In the genomic region with DNA sequence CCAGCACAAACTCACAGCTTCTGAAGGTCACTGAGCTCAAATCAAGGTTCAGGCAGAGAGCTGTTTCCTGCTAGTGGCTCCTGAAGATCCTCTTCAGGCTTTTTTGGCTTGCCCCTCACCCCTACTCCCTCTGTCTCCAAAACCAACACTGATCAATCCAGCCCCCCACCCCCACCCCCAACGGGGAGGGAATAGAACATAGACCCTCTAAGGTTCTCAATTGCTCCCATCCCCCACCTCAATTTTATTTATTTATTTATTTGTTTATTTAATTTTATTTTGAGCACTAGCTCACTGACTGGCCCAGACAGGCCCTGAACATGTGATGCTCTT, we compare ENCODE assay signal across 25 mouse cellular contexts. TPM values are rescaled to one million over a fixed set of nuclear protein-coding genes. Genes with fewer than 3 reads are reported as not detected.
DNase-seq lines count a peak whose midpoint lies in the region; ATAC-seq lines count a peak whose summit lies in the region.
"Had no signal": no experiment of that assay in that cellular context is flagged by ENCODE, and none has a peak within 500 bp of the region (broad histone marks: within the 10 kb centered on the region; RNA-seq: fewer than 3 reads in every experiment).

No protein-coding gene starts in this region.

- DNase-seq in heart, embryonic 10.5 days (ENCODE audit: low spot score), result no peak
- DNase-seq in ovary, adult 18-20 months (ENCODE audit: low spot score), result peak; percentile 71
- no peak for DNase-seq in ovary, postnatal 14 days (ENCODE audit: low spot score)
- DNase-seq in thymus, postnatal 4 days, result peak; percentile 52
- DNase-seq in thymus, adult 18-20 months, result no peak
- DNase-seq in yolk sac, embryonic 10.5 days (ENCODE audit: low spot score), result peak; percentile 48
- DNase-seq in right cerebral cortex, postnatal 4 days, result no peak
- DNase-seq: cerebellum, adult 11-12 months; cerebellum, postnatal 14 days; forebrain, postnatal 0 days; gastrocnemius, postnatal 25 days; lung, embryonic 14.5 days; right cerebral cortex, postnatal 25 days had no signal

- H3K9ac ChIP-seq in heart, embryonic 16.5 days (ENCODE audit: low read length), result no peak overlapping the region
- H3K9ac ChIP-seq: embryonic facial prominence, embryonic 12.5 days; forebrain, postnatal 0 days; hindbrain, embryonic 12.5 days; limb, embryonic 13.5 days; liver, embryonic 14.5 days; lung, embryonic 14.5 days; midbrain, embryonic 15.5 days; stomach, embryonic 15.5 days had no signal

- H3K4me1 ChIP-seq in heart, embryonic 16.5 days (ENCODE audit: control insufficient read depth, insufficient read depth, low read length), result peaks cover 16% of the 10 kb centered on the region
- H3K4me1 ChIP-seq in heart, embryonic 10.5 days, result peaks cover 10% of the 10 kb centered on the region; the same call in 1 of the 2 replicates
- H3K4me1 ChIP-seq: embryonic facial prominence, embryonic 12.5 days; hindbrain, embryonic 12.5 days; midbrain, embryonic 15.5 days had no signal

- H3K27me3 ChIP-seq in heart, embryonic 16.5 days (ENCODE audit: control insufficient read depth, insufficient read depth, low read length), result no peaks in the 10 kb centered on the region
- H3K27me3 ChIP-seq in heart, embryonic 10.5 days (ENCODE audit: insufficient read depth, poor library complexity, severe bottlenecking), result 0 out of 2 replicates have a peak, but pooled peaks cover 5% of the 10 kb centered on the region
- H3K27me3 ChIP-seq: CH12.LX; embryonic facial prominence, embryonic 12.5 days; heart, embryonic 13.5 days; limb, embryonic 13.5 days; midbrain, embryonic 15.5 days; Patski; stomach, embryonic 15.5 days had no signal

- H3K27ac ChIP-seq in heart, embryonic 16.5 days (ENCODE audit: low read length), result 0 out of 2 replicates have a peak overlapping the region, but pooled peaks have one; percentile 2
- H3K27ac ChIP-seq in heart, embryonic 10.5 days, result no peak overlapping the region
- H3K27ac ChIP-seq: embryonic facial prominence, embryonic 12.5 days; heart, embryonic 13.5 days; hindbrain, embryonic 12.5 days; limb, embryonic 13.5 days; liver, embryonic 14.5 days; midbrain, embryonic 15.5 days; stomach, embryonic 15.5 days had no signal

- 64% methylated on average over 1 of the region's 1 CpGs for WGBS in heart, embryonic 16.5 days
- WGBS in heart, embryonic 10.5 days, result 48% methylated on average over 1 of the region's 1 CpGs

- H3K9me3 ChIP-seq in heart, embryonic 16.5 days (replicated peaks; ENCODE audit: control insufficient read depth, low read length), result no peaks in the 10 kb centered on the region
- H3K9me3 ChIP-seq in heart, embryonic 10.5 days, result no peaks in the 10 kb centered on the region
- H3K9me3 ChIP-seq: embryonic facial prominence, embryonic 12.5 days; G1E; heart, embryonic 13.5 days; hindbrain, embryonic 12.5 days; limb, embryonic 13.5 days; megakaryocyte, embryonic 14.5 days; midbrain, embryonic 15.5 days; stomach, embryonic 15.5 days had no signal

- H3K36me3 ChIP-seq in heart, embryonic 16.5 days (ENCODE audit: control insufficient read depth, insufficient read depth), result no peaks in the 10 kb centered on the region
- no peaks in the 10 kb centered on the region for H3K36me3 ChIP-seq in heart, embryonic 10.5 days
- H3K36me3 ChIP-seq: embryonic facial prominence, embryonic 12.5 days; G1E; heart, embryonic 13.5 days; hindbrain, embryonic 12.5 days; limb, embryonic 13.5 days; midbrain, embryonic 15.5 days; stomach, embryonic 15.5 days had no signal

- H3K4me2 ChIP-seq in heart, embryonic 16.5 days (ENCODE audit: low read depth, low read length), result no peak overlapping the region
- H3K4me2 ChIP-seq: embryonic facial prominence, embryonic 12.5 days; heart, embryonic 13.5 days; hindbrain, embryonic 12.5 days; limb, embryonic 13.5 days; lung, embryonic 14.5 days; midbrain, embryonic 15.5 days; stomach, embryonic 15.5 days had no signal

- H3K4me3 ChIP-seq in heart, embryonic 16.5 days (ENCODE audit: low read length), result no peak overlapping the region
- H3K4me3 ChIP-seq in heart, embryonic 10.5 days, result no peak overlapping the region
- H3K4me3 ChIP-seq: embryonic facial prominence, embryonic 12.5 days; heart, embryonic 13.5 days; hindbrain, embryonic 12.5 days; limb, embryonic 13.5 days; midbrain, embryonic 15.5 days; stomach, embryonic 15.5 days had no signal

- ATAC-seq in heart, embryonic 16.5 days (replicated peaks; ENCODE audit: extremely low read depth, insufficient read depth, low FRiP score), result no peak
- ATAC-seq: midbrain, embryonic 15.5 days; Patski had no signal

RNA-seq across cellular contexts. Expression of a gene that starts 6.4 kb away (rescaled TPM):
- 3.1 and 3.3 TPM in 2 replicates for polyA plus RNA-seq in heart, embryonic 16.5 days (2015; fragmentation: Nextera tagmentation; extraction: Ambion mirVana)
- polyA plus RNA-seq in heart, embryonic 10.5 days (2016; fragmentation: Nextera tagmentation; extraction: Ambion mirVana), result 2.1 and 2.9 TPM in 2 replicates

Comparison
In these comparisons a context has a peak if more than half of its experiments do, and no peak if none do; other contexts are left out.
1. DNase-seq: peak in ovary, adult 18-20 months (single experiment), thymus, postnatal 4 days (single experiment) and yolk sac, embryonic 10.5 days (single experiment); none in heart, embryonic 10.5 days (single experiment), ovary, postnatal 14 days (single experiment), thymus, adult 18-20 months (0 of 2) and right cerebral cortex, postnatal 4 days (single experiment).